Mouse (Mus musculus) kidney, adult 2 months (tissue): ENCODE measurements at regions not wholly inside any gene's neighbourhood (a gene's known extent, or its start where the extent isn't known, plus 50 kb on each side); places are given as distances from the start of the nearest gene placed in this dataset.

ENCODE experiments used
- CTCF ChIP-seq: fragments of 200-500 bp; conservative IDR thresholded peaks from 2 replicates; pipeline ENCODE4 v1.5.1; 2011; ENCODE audit warnings: low read depth, mild to moderate bottlenecking, control low read depth, low read length, moderate library complexity, mixed read lengths; ENCODE audit not compliant: insufficient read depth, insufficient read length
- POLR2A ChIP-seq: fragments of 200-500 bp; IDR thresholded peaks from one replicate; pipeline ENCODE4 v1.6.1; 2011; ENCODE audit warnings: low read depth, low read length, control low read depth

DNA sequence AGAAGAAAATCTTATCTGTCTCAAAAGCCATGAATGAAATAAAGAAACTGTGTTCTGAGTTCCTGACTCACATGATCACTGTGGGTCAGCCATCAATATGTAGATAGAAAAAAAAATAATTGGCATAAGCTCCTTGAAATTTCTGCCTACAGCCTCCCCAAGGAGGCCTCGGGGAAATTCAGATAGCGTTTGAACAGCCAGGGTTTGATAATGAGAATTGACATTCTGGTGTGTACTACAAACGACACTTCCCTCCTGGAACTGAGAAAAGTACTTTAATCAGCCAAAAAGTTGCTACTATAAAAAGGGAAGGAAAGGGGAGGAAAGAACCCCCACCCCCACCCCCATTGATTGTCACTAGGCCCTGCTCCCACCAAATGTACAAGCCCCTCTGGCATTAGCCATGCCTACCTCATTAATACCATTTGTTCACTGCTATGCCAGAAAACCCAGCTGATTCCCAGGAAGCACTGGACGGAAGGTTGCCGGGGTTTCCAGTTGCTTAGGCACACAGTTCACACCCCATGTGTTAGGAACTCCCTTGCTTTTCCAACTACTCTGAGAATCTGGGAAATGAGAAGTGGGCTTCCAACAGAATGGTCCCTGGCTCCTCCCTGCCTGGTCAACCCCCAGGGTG is 78.4 kb upstream of the Klf7 start:
- no peak for TF ChIP-seq CTCF
- no peak for TF ChIP-seq POLR2A
